Mouse (Mus musculus) stomach, postnatal 0 days (tissue): ENCODE measurements around the gene Sorbs2.

Experiments used
- CTCF ChIP-seq: IDR thresholded peaks from 2 replicates; pipeline ENCODE4 v1.5.1; 2016; ENCODE audit warnings: antibody characterized with exemption, low read depth, mild to moderate bottlenecking, moderate library complexity
- EP300 ChIP-seq: optimal IDR thresholded peaks from 2 replicates; pipeline ENCODE3; 2016; ENCODE audit warnings: antibody characterized with exemption

DNA sequence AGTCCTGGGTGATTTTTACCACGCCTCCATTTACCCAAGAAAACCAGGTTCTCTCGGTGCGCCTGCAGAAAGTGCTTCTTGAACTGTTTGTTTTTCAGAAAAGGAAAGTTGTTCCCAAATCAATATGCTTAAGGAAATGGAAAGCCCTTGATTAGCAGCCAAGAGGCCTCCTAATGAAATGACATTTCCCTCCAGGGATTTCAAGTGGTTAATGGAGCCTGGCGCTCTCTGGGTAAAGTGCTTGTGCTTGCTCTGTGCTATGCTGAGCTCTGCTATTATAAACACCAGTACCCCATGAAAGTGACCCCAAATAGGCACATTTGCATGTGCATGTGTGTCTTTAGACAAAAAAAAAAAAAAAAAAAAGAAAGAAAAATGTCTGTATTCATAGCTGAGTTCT, 84.3 kb downstream of the Sorbs2 start:
- TF ChIP-seq CTCF (no peak), EP300 (no peak)
